In genomic region chrX:169438626-169439025, GRCm38 (mm10) we compare ENCODE assay signal across 11 mouse cellular contexts.
DNase-seq lines count a peak whose midpoint lies in the region; ATAC-seq lines count a peak whose summit lies in the region.
"Had no signal": no experiment of that assay in that cellular context is flagged by ENCODE, and none has a peak within 500 bp of the region (broad histone marks: within the 10 kb centered on the region; RNA-seq: fewer than 3 reads in every experiment).

No protein-coding gene starts in this region.

- peak; percentile 1 for DNase-seq in embryonic facial prominence, embryonic 11.5 days (ENCODE audit: low spot score)
- no peak for DNase-seq in embryonic facial prominence, embryonic 10.5 days (ENCODE audit: low spot score)
- peak; percentile 5 for DNase-seq in liver
- peak; percentile 44 for DNase-seq in adrenal gland, postnatal 14 days
- DNase-seq in lung, postnatal 14 days, result peak; percentile 3
- no peak for DNase-seq in testis, postnatal 10 days (ENCODE audit: low spot score)
- DNase-seq in urinary bladder, postnatal 10 days (ENCODE audit: low spot score), result no peak
- DNase-seq: layer of hippocampus, adult 9-11 months had no signal

- 77% methylated on average over 1 of the region's 1 CpGs for WGBS in embryonic facial prominence, embryonic 11.5 days
- WGBS in embryonic facial prominence, embryonic 10.5 days, result 75% methylated on average over 1 of the region's 1 CpGs
- WGBS in liver, embryonic 12.5 days (ENCODE audit: insufficient replicate concordance), result 34% methylated on average over 1 of the region's 1 CpGs

- H3K4me3 ChIP-seq in embryonic facial prominence, embryonic 11.5 days (ENCODE audit: low read depth, low read length), result no peak overlapping the region
- no peak overlapping the region for H3K4me3 ChIP-seq in embryonic facial prominence, embryonic 10.5 days
- H3K4me3 ChIP-seq in liver, embryonic 12.5 days, result no peak overlapping the region
- H3K4me3 ChIP-seq: forebrain, embryonic 12.5 days had no signal

- no peaks in the 10 kb centered on the region for H3K9me3 ChIP-seq in embryonic facial prominence, embryonic 11.5 days (replicated peaks; ENCODE audit: control insufficient read depth, low read length)
- H3K9me3 ChIP-seq in embryonic facial prominence, embryonic 10.5 days, result no peaks in the 10 kb centered on the region
- H3K9me3 ChIP-seq in liver, embryonic 12.5 days (replicated peaks), result no peaks in the 10 kb centered on the region
- H3K9me3 ChIP-seq: forebrain, embryonic 12.5 days had no signal

- ATAC-seq in embryonic facial prominence, embryonic 11.5 days (replicated peaks; ENCODE audit: insufficient number of reproducible peaks, low FRiP score, low TSS enrichment, low read depth), result no peak
- no peak for ATAC-seq in liver, embryonic 12.5 days

- H3K9ac ChIP-seq in embryonic facial prominence, embryonic 11.5 days (replicated peaks; ENCODE audit: low read length), result no peak overlapping the region
- H3K9ac ChIP-seq in liver, embryonic 12.5 days, result no peak overlapping the region
- H3K9ac ChIP-seq: forebrain, embryonic 12.5 days had no signal

- H3K36me3 ChIP-seq in embryonic facial prominence, embryonic 11.5 days (replicated peaks; ENCODE audit: control insufficient read depth, insufficient read depth, low read depth, low read length), result no peaks in the 10 kb centered on the region
- H3K36me3 ChIP-seq in embryonic facial prominence, embryonic 10.5 days (replicated peaks), result no peaks in the 10 kb centered on the region
- no peaks in the 10 kb centered on the region for H3K36me3 ChIP-seq in liver, embryonic 12.5 days
- H3K36me3 ChIP-seq: forebrain, embryonic 12.5 days had no signal

- H3K4me1 ChIP-seq in embryonic facial prominence, embryonic 11.5 days (ENCODE audit: control insufficient read depth, insufficient read depth, low read length), result no peaks in the 10 kb centered on the region
- H3K4me1 ChIP-seq in embryonic facial prominence, embryonic 10.5 days, result no peaks in the 10 kb centered on the region
- H3K4me1 ChIP-seq in liver, embryonic 12.5 days, result no peaks in the 10 kb centered on the region
- H3K4me1 ChIP-seq: forebrain, embryonic 12.5 days had no signal

- H3K4me2 ChIP-seq in embryonic facial prominence, embryonic 11.5 days (ENCODE audit: low read depth, low read length), result no peak overlapping the region
- H3K4me2 ChIP-seq in liver, embryonic 12.5 days, result no peak overlapping the region
- H3K4me2 ChIP-seq: forebrain, embryonic 12.5 days had no signal

- no peak overlapping the region for H3K27ac ChIP-seq in embryonic facial prominence, embryonic 11.5 days (replicated peaks; ENCODE audit: low read depth, low read length)
- H3K27ac ChIP-seq in embryonic facial prominence, embryonic 10.5 days (replicated peaks), result no peak overlapping the region
- H3K27ac ChIP-seq in liver, embryonic 12.5 days, result no peak overlapping the region
- H3K27ac ChIP-seq: forebrain, embryonic 12.5 days; macrophage had no signal

- no peaks in the 10 kb centered on the region for H3K27me3 ChIP-seq in embryonic facial prominence, embryonic 11.5 days (ENCODE audit: control insufficient read depth, insufficient read depth, low read length)
- peaks cover 20% of the 10 kb centered on the region for H3K27me3 ChIP-seq in embryonic facial prominence, embryonic 10.5 days (replicated peaks; ENCODE audit: low read depth, poor library complexity, severe bottlenecking)
- H3K27me3 ChIP-seq in liver, embryonic 12.5 days (replicated peaks), result no peaks in the 10 kb centered on the region

Comparison
In these comparisons a context has a peak if more than half of its experiments do, and no peak if none do; other contexts are left out.
1. DNase-seq: peak in embryonic facial prominence, embryonic 11.5 days (single experiment), liver (single experiment), adrenal gland, postnatal 14 days (single experiment) and lung, postnatal 14 days (single experiment); none in embryonic facial prominence, embryonic 10.5 days (single experiment), testis, postnatal 10 days (single experiment) and urinary bladder, postnatal 10 days (single experiment).